Mouse (Mus musculus) ES-E14 (cell line): ENCODE results near the gene 1700025G04Rik. TPM values are rescaled to one million over a fixed set of nuclear protein-coding genes. Genes with fewer than 3 reads are reported as not detected.

Experiments used
- DNase-seq: peaks from one replicate; pipeline ENCODE4 v3.0.0-alpha.2; 2013; ENCODE audit warnings: low read depth, low spot score
- H3K27ac ChIP-seq: 2 replicates; pipeline ENCODE4 v1.5.1; 2012; ENCODE audit warnings: low read depth, mild to moderate bottlenecking, low read length, moderate library complexity, mixed read lengths; ENCODE audit not compliant: poor library complexity, insufficient read depth, severe bottlenecking
- H3K36me3 ChIP-seq: 2 replicates; pipeline ENCODE4 v1.6.1; 2012; ENCODE audit warnings: mild to moderate bottlenecking, low read length, moderate library complexity, mixed read lengths; ENCODE audit not compliant: control insufficient read depth, poor library complexity, insufficient read depth, severe bottlenecking
- H3K4me1 ChIP-seq, 2 experiments: fragments of 150-350 bp in 1 of 2; sonication (generic) in 1 of 2; 2 replicates each; pipeline ENCODE4 v1.6.1; 2012; ENCODE audit warnings: low read length in 2 of 2, mild to moderate bottlenecking in 1 of 2, mixed read lengths in 1 of 2; ENCODE audit not compliant: control insufficient read depth in 2 of 2, insufficient read depth in 2 of 2, poor library complexity in 1 of 2
- H3K4me3 ChIP-seq, 2 experiments: fragments of 150-350 bp in 1 of 2; sonication (generic) in 1 of 2; 2 replicates each; pipeline ENCODE4 v1.5.1; 2012; ENCODE audit warnings: low read length in 2 of 2, low read depth in 1 of 2, mild to moderate bottlenecking in 1 of 2, mixed read lengths in 1 of 2; ENCODE audit not compliant: insufficient read depth in 1 of 2, poor library complexity in 1 of 2, severe bottlenecking in 1 of 2
- H3K9ac ChIP-seq: 2 replicates; pipeline ENCODE4 v1.6.1; 2012; ENCODE audit warnings: low read depth, mild to moderate bottlenecking, low read length, mixed read lengths; ENCODE audit not compliant: poor library complexity, insufficient read depth, severe bottlenecking
- H3K9me3 ChIP-seq: fragments of 150-350 bp; sonication (generic); 2 replicates; pipeline ENCODE4 v1.6.1; 2012; ENCODE audit warnings: low read depth, mild to moderate bottlenecking, low read length; ENCODE audit not compliant: control insufficient read depth, insufficient read depth
- CHD2 ChIP-seq: IDR thresholded peaks from 2 replicates; pipeline ENCODE4 v1.6.1; 2014; ENCODE audit warnings: mild to moderate bottlenecking, low read depth, low read length, inconsistent platforms
- HCFC1 ChIP-seq: IDR thresholded peaks from 2 replicates; pipeline ENCODE4 v1.6.1; 2012; ENCODE audit warnings: low read length, inconsistent platforms, borderline replicate concordance; ENCODE audit not compliant: insufficient read depth
- MAFK ChIP-seq: IDR thresholded peaks from 2 replicates; pipeline ENCODE4 v1.6.1; 2014; ENCODE audit warnings: mild to moderate bottlenecking, low read depth, low read length, inconsistent platforms; ENCODE audit not compliant: insufficient read depth
- ZC3H11A ChIP-seq: IDR thresholded peaks from 2 replicates; pipeline ENCODE4 v1.6.1; 2012; ENCODE audit warnings: low read depth, mild to moderate bottlenecking, inconsistent platforms, low read length, borderline replicate concordance
- ZNF384 ChIP-seq: IDR thresholded peaks from 2 replicates; pipeline ENCODE4 v1.6.1; 2012; ENCODE audit warnings: low read depth, low read length, inconsistent platforms
- in situ Hi-C, 2 experiments: fragments of 600-800 bp; cut with MboI; formaldehyde crosslinking; loops; one replicate each; pipeline ENCODE4 v1.15.1; 2025; ENCODE audit warnings: low sequenced_read_pairs in 2 of 2, inconsistent platforms in 1 of 2; ENCODE audit not compliant: unreplicated experiment in 2 of 2
- total RNA-seq: library from RNA; depleted of rRNA; stranded (reverse); fragments of 300-350 nt; gene quantifications from 2 replicates; pipeline ENCODE4 v1.2.3, GENCODE M21; 2012

1700025G04Rik gene
- total RNA-seq, 1 experiment: 2.1 TPM

DNA sequence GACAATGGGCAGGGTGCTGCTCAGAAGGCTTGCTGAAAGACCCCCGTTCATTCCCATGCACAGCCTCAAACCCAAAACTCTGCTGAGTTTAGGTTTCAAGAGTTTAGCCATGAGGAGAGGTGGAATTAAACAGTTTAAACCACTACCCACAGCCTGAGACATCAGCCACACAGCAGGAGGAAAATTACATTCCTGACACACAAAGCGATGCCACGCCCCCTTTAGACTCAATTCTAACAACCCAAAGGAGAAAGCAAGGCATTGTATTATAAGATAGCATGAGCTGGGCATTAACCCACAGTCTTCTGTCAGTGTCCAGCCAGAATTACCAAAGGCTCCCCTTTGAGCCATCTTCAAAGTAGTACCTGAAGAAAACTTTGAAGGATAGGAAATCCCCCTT is 3.0 kb downstream of the 1700025G04Rik start:
- Histone ChIP-seq H3K36me3 (no peaks in the 10 kb centered on the region), H3K4me1 (peaks cover 2 to 4% of the 10 kb centered on the region in 2 experiments; a peak in 1 of 4 replicates), H3K9ac (no peak overlapping the region), H3K4me3 (no peak overlapping the region), H3K27ac (no peak overlapping the region), H3K9me3 (no peaks in the 10 kb centered on the region)
- DNase-seq: no peak
- in situ Hi-C loops: no loop called here
- TF ChIP-seq CHD2: no peak
- TF ChIP-seq ZNF384: no peak
- no peak for TF ChIP-seq ZC3H11A
- no peak for TF ChIP-seq MAFK
- TF ChIP-seq HCFC1: no peak

DNA sequence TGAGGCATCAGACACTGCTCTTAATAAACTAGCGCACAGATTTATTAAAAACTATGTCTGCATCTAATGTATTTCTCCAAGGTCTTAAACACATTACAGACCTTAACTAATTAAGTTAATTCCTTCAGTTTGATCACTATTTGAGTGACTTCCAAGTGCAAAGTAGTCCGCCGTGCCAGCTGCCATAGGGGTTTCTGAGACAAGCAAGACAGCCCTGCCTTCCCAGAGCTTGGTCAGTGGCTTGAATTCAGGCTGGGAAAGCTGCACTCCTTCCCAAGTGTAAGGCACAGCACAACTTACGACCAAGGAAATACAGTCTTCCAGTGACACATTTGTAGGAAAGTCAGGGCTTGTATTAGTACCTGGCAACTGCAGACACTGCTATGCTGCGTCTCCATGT is 4.4 kb downstream of the 1700025G04Rik start:
- H3K9me3 ChIP-seq: no peaks in the 10 kb centered on the region
- no peak overlapping the region for H3K27ac ChIP-seq
- H3K9ac ChIP-seq: no peak overlapping the region
- H3K36me3 ChIP-seq: no peaks in the 10 kb centered on the region
- no peak overlapping the region; a peak in 1 of 4 replicates for H3K4me3 ChIP-seq
- in situ Hi-C loops: no loop called here
- H3K4me1 ChIP-seq: peaks cover 2 to 3% of the 10 kb centered on the region in 2 experiments; a peak in 1 of 4 replicates
- DNase-seq: no peak
- TF ChIP-seq CHD2 (no peak), HCFC1 (no peak), ZNF384 (no peak), ZC3H11A (no peak), MAFK (no peak)

GRCm38 (mm10) chr1:152084638-152085345 is 5.1 kb downstream of the 1700025G04Rik start:
- in situ Hi-C loops: no loop called here
- TF ChIP-seq HCFC1: no peak
- TF ChIP-seq MAFK: no peak
- TF ChIP-seq CHD2: no peak
- no peak for TF ChIP-seq ZNF384
- no peak for TF ChIP-seq ZC3H11A
- Histone ChIP-seq H3K36me3 (no peaks in the 10 kb centered on the region), H3K4me1 (peaks cover 2 to 3% of the 10 kb centered on the region in 2 experiments; a peak in 1 of 4 replicates), H3K27ac (no peak overlapping the region), H3K4me3 (peak overlapping the region; percentile 47 to 83; a peak in 3 of 4 replicates), H3K9ac (peak overlapping the region; percentile 61), H3K9me3 (no peaks in the 10 kb centered on the region)
- DNase-seq: peak; percentile 89

- no peak for DNase-seq
- Histone ChIP-seq H3K4me1 (peaks cover 2% of the 10 kb centered on the region in 2 experiments; a peak in 1 of 4 replicates), H3K9ac (no peak overlapping the region), H3K36me3 (no peaks in the 10 kb centered on the region), H3K27ac (no peak overlapping the region), H3K4me3 (no peak overlapping the region), H3K9me3 (no peaks in the 10 kb centered on the region)
- in situ Hi-C loops: no loop called here
- no peak for TF ChIP-seq MAFK
- TF ChIP-seq ZC3H11A: no peak
- no peak for TF ChIP-seq CHD2
- TF ChIP-seq ZNF384: no peak
- no peak for TF ChIP-seq HCFC1
These were observed 7.8 kb downstream of the 1700025G04Rik start for GRCm38 (mm10) chr1:152081954-152082711.
